ENCODE assay signal across 16 mouse cellular contexts in the genomic region with DNA sequence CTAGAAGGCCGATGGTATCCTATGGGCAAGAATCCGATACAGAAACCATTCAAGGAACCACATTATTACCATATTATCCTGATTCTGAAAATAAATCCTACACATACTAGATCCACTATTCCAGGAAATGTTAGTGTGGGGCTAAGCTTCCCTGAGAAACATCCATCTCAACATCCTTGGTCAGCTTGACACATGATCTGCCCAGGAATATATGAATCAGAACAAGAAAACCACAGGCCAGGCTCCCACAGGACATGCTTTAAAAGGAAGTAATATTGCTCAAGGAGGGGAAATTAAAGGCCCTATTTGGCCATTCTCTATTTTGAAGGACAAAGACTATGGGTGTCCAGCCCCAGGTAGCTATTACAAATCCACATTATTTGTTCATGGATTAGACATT.
"Had no signal": no experiment of that assay in that cellular context is flagged by ENCODE, and none has a peak within 500 bp of the region (broad histone marks: within the 10 kb centered on the region; RNA-seq: fewer than 3 reads in every experiment).

No protein-coding gene starts in this region.

- H3K27ac ChIP-seq: layer of hippocampus, adult 2 months; liver, embryonic 13.5 days; neural tube, embryonic 13.5 days; stomach, embryonic 15.5 days had no signal

- H3K9me3 ChIP-seq: liver, embryonic 13.5 days; neural tube, embryonic 13.5 days; stomach, embryonic 15.5 days had no signal

- H3K9ac ChIP-seq: liver, embryonic 13.5 days; lung, embryonic 14.5 days; neural tube, embryonic 13.5 days; stomach, embryonic 15.5 days had no signal

- H3K27me3 ChIP-seq: liver, embryonic 13.5 days; neural tube, embryonic 13.5 days; stomach, embryonic 15.5 days had no signal

- DNase-seq: kidney, adult 18-20 months; kidney, postnatal 14 days; layer of hippocampus, adult 9-11 months; liver, embryonic 13.5 days; lung, embryonic 14.5 days; lung, postnatal 10 days; lung, postnatal 4 days; midbrain, embryonic 14.5 days; retina, postnatal 1 day; right cerebral cortex, postnatal 25 days; spleen, adult 18-20 months; thymus, postnatal 25 days had no signal

- H3K4me3 ChIP-seq: layer of hippocampus, adult 2 months; liver, embryonic 13.5 days; neural tube, embryonic 13.5 days; stomach, embryonic 15.5 days had no signal

- H3K36me3 ChIP-seq: liver, embryonic 13.5 days; neural tube, embryonic 13.5 days; stomach, embryonic 15.5 days had no signal

- H3K4me1 ChIP-seq: liver, embryonic 13.5 days had no signal

- H3K4me2 ChIP-seq: liver, embryonic 13.5 days; lung, embryonic 14.5 days; midbrain, embryonic 11.5 days; neural tube, embryonic 13.5 days; stomach, embryonic 15.5 days had no signal
